Mouse (Mus musculus) hindbrain, embryonic 10.5 days (tissue): ENCODE data around the gene Hnrnpa0. TPM values are rescaled to one million over a fixed set of nuclear protein-coding genes. Genes with fewer than 3 reads are reported as not detected.

ENCODE experiments used
- DNase-seq: peaks from one replicate; pipeline ENCODE4 v3.0.0-alpha.2; 2017; ENCODE audit warnings: low spot score
- H3K27ac ChIP-seq: fragments of 300-500 bp; sonication (generic); 2 replicates; pipeline ENCODE4 v1.5.1; 2016; ENCODE audit warnings: mild to moderate bottlenecking, moderate library complexity
- H3K27me3 ChIP-seq: fragments of 300-500 bp; sonication (generic); 2 replicates; pipeline ENCODE4 v1.6.1; 2016; ENCODE audit warnings: mild to moderate bottlenecking; ENCODE audit not compliant: poor library complexity, insufficient read depth, severe bottlenecking
- H3K36me3 ChIP-seq: fragments of 300-500 bp; sonication (generic); 2 replicates; pipeline ENCODE4 v1.6.1; 2016; ENCODE audit warnings: mild to moderate bottlenecking, moderate library complexity
- H3K4me1 ChIP-seq: fragments of 300-500 bp; sonication (generic); replicated peaks from 2 replicates; pipeline ENCODE4 v1.6.1; 2016; ENCODE audit warnings: mild to moderate bottlenecking
- H3K4me3 ChIP-seq: fragments of 300-500 bp; sonication (generic); 2 replicates; pipeline ENCODE4 v1.5.1; 2016; ENCODE audit warnings: mild to moderate bottlenecking, moderate library complexity
- H3K9me3 ChIP-seq: fragments of 300-500 bp; sonication (generic); 2 replicates; pipeline ENCODE4 v1.6.1; 2016; ENCODE audit warnings: mild to moderate bottlenecking, moderate library complexity
- WGBS: fragments of 180-500 bp; shearing (Covaris S2); methylation state at CpG from one replicate; pipeline ENCODE4 v1.1.7; 2016; 5-methylcytosine and 5-hydroxymethylcytosine counted together
- polyA plus RNA-seq: library from polyadenylated mRNA; unstranded; fragments of >200 nt; fragmentation: Nextera tagmentation; extraction: Ambion mirVana; gene quantifications from 2 replicates; pipeline ENCODE4 v1.2.1, GENCODE M21; 2016

The Hnrnpa0 gene
- polyA plus RNA-seq, 1 experiment from 2014 or later = 41.4 TPM

GRCm38 (mm10) chr13:58124278-58124677 is 4.1 kb downstream of the Hnrnpa0 start:
- Histone ChIP-seq H3K36me3 (peaks cover 24% of the 10 kb centered on the region), H3K27ac (no peak overlapping the region), H3K4me3 (no peak overlapping the region; the same call in 1 of the 2 replicates), H3K27me3 (no peaks in the 10 kb centered on the region), H3K9me3 (no peaks in the 10 kb centered on the region), H3K4me1 (peaks cover 32% of the 10 kb centered on the region)
- 82% methylated on average over 3 of the region's 3 CpGs for WGBS
- no peak for DNase-seq

GRCm38 (mm10) chr13:58123381-58123780 is 5.0 kb downstream of the Hnrnpa0 start:
- H3K4me1 ChIP-seq = peaks cover 31% of the 10 kb centered on the region
- peaks cover 24% of the 10 kb centered on the region for H3K36me3 ChIP-seq
- no peak overlapping the region for H3K27ac ChIP-seq
- WGBS = 76% methylated on average over 8 of the region's 8 CpGs
- no peaks in the 10 kb centered on the region for H3K27me3 ChIP-seq
- no peaks in the 10 kb centered on the region for H3K9me3 ChIP-seq
- H3K4me3 ChIP-seq = no peak overlapping the region
- DNase-seq = no peak

DNA sequence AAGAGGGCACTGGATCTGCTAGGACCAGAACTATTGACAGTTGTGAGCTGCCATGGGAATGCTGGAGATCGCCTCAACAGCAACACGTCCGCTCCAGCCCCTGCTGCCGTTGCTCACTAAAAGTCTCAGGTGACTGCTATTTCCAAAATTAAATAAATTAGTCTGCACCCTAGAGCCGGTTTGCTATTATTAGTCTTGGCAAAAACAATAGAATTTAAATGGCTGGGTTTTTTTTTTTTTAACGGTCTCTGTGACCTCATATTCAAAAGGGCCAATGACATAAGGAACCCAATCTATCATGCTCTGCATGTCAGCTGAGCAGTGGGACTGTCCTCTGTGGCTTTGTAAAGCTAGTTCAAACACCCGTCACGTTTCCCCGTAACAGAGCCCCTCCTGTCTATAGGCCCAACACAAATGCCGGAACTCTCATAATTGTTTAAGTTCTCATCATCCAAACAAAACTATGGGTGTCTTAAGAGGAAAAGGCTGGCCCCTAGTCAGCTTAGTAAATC is 5.5 kb downstream of the Hnrnpa0 start:
- Histone ChIP-seq H3K36me3 (peaks cover 24% of the 10 kb centered on the region), H3K4me3 (no peak overlapping the region), H3K27ac (no peak overlapping the region), H3K9me3 (no peaks in the 10 kb centered on the region), H3K27me3 (no peaks in the 10 kb centered on the region), H3K4me1 (peaks cover 31% of the 10 kb centered on the region)
- 64% methylated on average over 10 of the region's 10 CpGs for WGBS
- no peak for DNase-seq

- H3K4me1 ChIP-seq = peaks cover 15% of the 10 kb centered on the region
- DNase-seq = peak; percentile 42
- no peak overlapping the region for H3K4me3 ChIP-seq
- H3K9me3 ChIP-seq = no peaks in the 10 kb centered on the region
- 68% methylated on average over 8 of the region's 8 CpGs for WGBS
- no peak overlapping the region for H3K27ac ChIP-seq
- no peaks in the 10 kb centered on the region for H3K27me3 ChIP-seq
- no peaks in the 10 kb centered on the region for H3K36me3 ChIP-seq
Measured at GRCm38 (mm10) chr13:58117318-58118017, 10.9 kb downstream of the Hnrnpa0 start.

DNA sequence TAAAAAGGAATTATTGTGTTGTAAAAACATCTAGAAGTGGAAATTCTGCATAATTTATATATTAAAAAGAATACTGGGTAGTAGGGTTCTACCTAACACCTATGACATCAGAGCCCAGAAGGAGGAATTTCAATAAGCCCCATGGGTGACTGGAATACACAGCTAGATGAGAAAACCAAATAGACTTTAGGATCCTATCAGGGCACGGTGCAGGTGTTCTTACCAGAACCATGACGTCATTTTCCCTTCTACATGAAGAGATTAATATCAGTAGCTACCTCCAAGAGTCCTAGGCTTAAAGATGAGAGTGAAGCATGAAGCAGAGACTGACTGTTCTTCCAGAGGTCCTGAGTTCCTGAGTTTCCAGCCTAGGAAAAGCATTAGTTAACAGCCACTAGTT is 11.6 kb downstream of the Hnrnpa0 start:
- no peaks in the 10 kb centered on the region; the same call in 1 of the 2 replicates for H3K27me3 ChIP-seq
- no peaks in the 10 kb centered on the region for H3K36me3 ChIP-seq
- H3K27ac ChIP-seq = no peak overlapping the region
- no peak overlapping the region for H3K4me3 ChIP-seq
- no peaks in the 10 kb centered on the region for H3K9me3 ChIP-seq
- peaks cover 22% of the 10 kb centered on the region for H3K4me1 ChIP-seq
- no peak for DNase-seq
- WGBS = 91% methylated on average over 2 of the region's 2 CpGs

GRCm38 (mm10) chr13:58115227-58115626 is 13.1 kb downstream of the Hnrnpa0 start:
- Histone ChIP-seq H3K27me3 (peaks cover 3% of the 10 kb centered on the region), H3K36me3 (no peaks in the 10 kb centered on the region), H3K27ac (no peak overlapping the region), H3K4me1 (peaks cover 25% of the 10 kb centered on the region), H3K9me3 (no peaks in the 10 kb centered on the region), H3K4me3 (no peak overlapping the region)
- 75% methylated on average over 13 of the region's 13 CpGs for WGBS
- DNase-seq = no peak

DNA sequence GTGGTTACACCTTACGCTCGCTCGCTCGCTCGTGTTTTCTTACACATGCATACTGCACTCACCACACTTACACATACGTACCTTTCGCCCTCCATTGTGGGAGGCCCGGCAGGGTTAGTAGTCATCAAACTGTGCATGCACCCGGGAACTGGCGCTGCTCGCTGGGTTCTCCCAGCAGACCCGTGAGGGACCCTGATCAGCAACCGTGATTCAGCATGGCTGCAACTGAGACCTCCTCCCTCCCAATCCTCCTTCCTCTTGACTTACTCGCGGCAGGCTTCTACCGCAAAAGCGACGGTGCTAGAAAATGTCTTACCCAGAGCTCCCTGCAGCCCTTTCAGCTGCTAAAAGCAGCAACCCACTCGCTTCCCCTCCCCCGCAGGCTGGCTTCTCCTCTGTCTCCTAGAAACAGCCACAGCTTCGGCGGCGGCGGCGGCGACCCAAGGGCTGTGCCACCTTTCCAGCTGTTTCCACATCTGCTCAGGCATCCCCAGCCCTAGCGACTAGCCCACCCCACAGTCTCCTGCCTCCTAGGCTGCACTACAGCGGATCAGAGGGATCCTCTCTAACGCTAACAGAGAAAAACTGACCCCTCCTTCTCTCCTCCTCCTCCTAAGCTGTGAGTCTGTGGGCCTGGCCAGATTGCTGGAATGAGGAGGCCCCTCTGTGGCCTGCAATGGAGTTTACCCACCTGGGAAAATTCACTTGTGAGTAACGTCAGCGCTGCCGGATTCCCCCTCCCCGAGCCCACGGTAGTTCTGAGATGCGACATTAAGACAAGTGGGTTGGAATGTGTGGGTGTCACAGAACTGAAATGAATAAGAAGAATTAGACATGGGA is 15.1 kb downstream of the Hnrnpa0 start, which contains the start of gene Klhl3:
Gene Klhl3, minus strand, starts transcription at position 532 of the 840 bp plus-strand sequence.
- H3K27me3 ChIP-seq = peaks cover 3% of the 10 kb centered on the region
- H3K4me1 ChIP-seq = peaks cover 25% of the 10 kb centered on the region
- H3K36me3 ChIP-seq = no peaks in the 10 kb centered on the region
- peak within 1 kb of the TSS; percentile 65 for H3K4me3 ChIP-seq
- 2% methylated on average over 35 of the region's 35 CpGs for WGBS
- peak within 1 kb of the TSS; percentile 89 for H3K27ac ChIP-seq
- H3K9me3 ChIP-seq = no peaks in the 10 kb centered on the region
- peak; percentile 76 for DNase-seq

DNA sequence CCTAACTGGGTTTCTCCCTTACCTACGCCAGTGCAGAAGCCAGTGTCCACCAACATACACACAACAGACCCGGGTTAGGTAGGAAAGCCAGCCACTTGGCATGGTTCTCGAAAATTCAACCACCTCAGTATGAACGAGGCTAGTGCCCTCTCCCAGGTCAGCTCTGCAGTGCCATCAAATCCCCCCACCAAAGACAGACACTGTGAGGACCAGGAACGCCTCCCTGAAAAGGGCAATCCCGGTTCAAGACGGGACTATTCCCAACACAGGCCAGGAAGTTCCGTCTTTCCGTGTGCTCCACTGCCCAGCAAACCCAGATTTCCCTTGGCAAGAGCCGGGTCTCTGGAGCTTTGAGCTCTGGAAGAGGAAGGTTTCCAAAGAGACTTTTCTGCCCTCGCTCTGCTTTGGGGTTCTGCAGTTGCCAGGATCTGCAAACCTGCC is 15.7 kb downstream of the Hnrnpa0 start:
- H3K27ac ChIP-seq = peak overlapping the region; percentile 89
- WGBS = 18% methylated on average over 11 of the region's 11 CpGs
- H3K4me3 ChIP-seq = peak overlapping the region; percentile 65

GRCm38 (mm10) chr13:58112191-58112590 is 16.2 kb downstream of the Hnrnpa0 start:
- no peak for DNase-seq
- Histone ChIP-seq H3K27ac (no peak overlapping the region), H3K4me1 (peaks cover 25% of the 10 kb centered on the region), H3K9me3 (no peaks in the 10 kb centered on the region), H3K36me3 (no peaks in the 10 kb centered on the region), H3K27me3 (peaks cover 3% of the 10 kb centered on the region), H3K4me3 (peak overlapping the region; percentile 65)
- 77% methylated on average over 10 of the region's 10 CpGs for WGBS

More for the DNA sequence above, 15.7 kb downstream of the Hnrnpa0 start:
- peaks cover 25% of the 10 kb centered on the region for H3K4me1 ChIP-seq
- peak; percentile 6 for DNase-seq
- no peaks in the 10 kb centered on the region for H3K9me3 ChIP-seq
- no peaks in the 10 kb centered on the region for H3K36me3 ChIP-seq
- peaks cover 3% of the 10 kb centered on the region for H3K27me3 ChIP-seq

- Histone ChIP-seq H3K4me1 (peaks cover 25% of the 10 kb centered on the region), H3K36me3 (no peaks in the 10 kb centered on the region), H3K27me3 (peaks cover 3% of the 10 kb centered on the region), H3K9me3 (no peaks in the 10 kb centered on the region), H3K27ac (no peak overlapping the region), H3K4me3 (no peak overlapping the region)
- no peak for DNase-seq
- 92% methylated on average over 6 of the region's 6 CpGs for WGBS
Measured at GRCm38 (mm10) chr13:58111306-58111705, 17.1 kb downstream of the Hnrnpa0 start.

- Histone ChIP-seq H3K4me3 (peak overlapping the region; percentile 21; the same call in 1 of the 2 replicates), H3K27ac (peak overlapping the region; percentile 53), H3K36me3 (peaks cover 4% of the 10 kb centered on the region; the same call in 1 of the 2 replicates), H3K9me3 (no peaks in the 10 kb centered on the region), H3K27me3 (no peaks in the 10 kb centered on the region), H3K4me1 (peaks cover 17% of the 10 kb centered on the region)
- DNase-seq = peak; percentile 56
- WGBS = 27% methylated on average over 8 of the region's 8 CpGs
Measured at GRCm38 (mm10) chr13:58090643-58091042, 37.7 kb downstream of the Hnrnpa0 start.

DNA sequence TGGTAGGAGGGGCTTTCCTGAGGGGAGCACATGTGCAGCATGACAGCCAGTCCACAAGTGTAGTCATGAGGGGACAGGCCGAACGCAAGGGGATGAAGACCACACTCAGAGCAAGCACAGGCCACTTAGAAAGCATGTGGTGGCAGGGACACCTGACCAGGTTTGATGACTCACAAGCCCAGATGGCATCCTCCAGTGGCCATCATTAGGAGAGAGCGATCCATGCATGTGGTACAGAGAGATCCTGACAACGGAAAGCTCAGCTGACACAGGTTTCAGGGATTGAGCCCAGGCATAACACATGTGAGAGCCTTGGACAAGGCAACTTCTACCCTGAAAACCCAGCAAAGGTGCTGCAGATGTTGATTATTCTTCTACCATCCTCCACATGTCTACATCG is 44.0 kb downstream of the Hnrnpa0 start:
- Histone ChIP-seq H3K36me3 (no peaks in the 10 kb centered on the region), H3K9me3 (no peaks in the 10 kb centered on the region), H3K27me3 (no peaks in the 10 kb centered on the region), H3K4me1 (no peaks in the 10 kb centered on the region), H3K27ac (no peak overlapping the region), H3K4me3 (no peak overlapping the region)
- no peak for DNase-seq
- 92% methylated on average over 5 of the region's 5 CpGs for WGBS

DNA sequence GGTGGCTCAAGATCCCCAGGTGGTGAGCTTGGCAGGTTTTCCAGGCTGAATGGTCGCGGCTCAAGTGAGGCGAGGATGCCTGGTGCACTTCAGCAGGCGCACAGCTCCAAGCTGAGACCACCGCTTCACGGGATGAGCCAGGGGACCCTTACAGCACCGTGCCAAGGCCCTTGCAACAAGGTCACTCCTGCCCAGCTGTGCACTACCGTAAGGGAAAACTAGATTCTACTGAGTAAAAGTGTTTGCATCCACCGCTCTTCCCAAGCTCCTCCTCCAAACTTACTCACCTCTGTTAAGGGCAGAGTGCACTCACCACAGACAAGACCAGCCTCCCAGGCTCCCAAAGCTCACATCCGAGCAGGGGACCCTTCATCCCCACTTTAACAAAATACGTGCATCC is 44.8 kb downstream of the Hnrnpa0 start:
- no peaks in the 10 kb centered on the region for H3K27me3 ChIP-seq
- 80% methylated on average over 11 of the region's 11 CpGs for WGBS
- no peaks in the 10 kb centered on the region for H3K9me3 ChIP-seq
- no peaks in the 10 kb centered on the region for H3K36me3 ChIP-seq
- no peak overlapping the region for H3K27ac ChIP-seq
- no peak overlapping the region for H3K4me3 ChIP-seq
- no peaks in the 10 kb centered on the region for H3K4me1 ChIP-seq
- no peak for DNase-seq
